Mouse (Mus musculus): Measurements from ENCODE around the gene Aloxe3. TPM values are rescaled to one million over a fixed set of nuclear protein-coding genes. Genes with fewer than 3 reads are reported as not detected.

Aloxe3 gene
- polyA plus RNA-seq, 1 experiment from 2014 or later = 0.45 TPM

- H3K4me1 ChIP-seq (ENCODE audit: control insufficient read depth, insufficient read depth, low read length) = peaks cover 33% of the 10 kb centered on the region
- H3K36me3 ChIP-seq (ENCODE audit: control insufficient read depth, insufficient read depth, low read length) = no peaks in the 10 kb centered on the region
- ATAC-seq = no peak
- H3K27ac ChIP-seq (ENCODE audit: low read length) = peak overlapping the region; percentile 94; the same call in 1 of the 2 replicates
- WGBS = under 1% methylated on average over 33 of the region's 33 CpGs
- no peaks in the 10 kb centered on the region for H3K9me3 ChIP-seq (ENCODE audit: control insufficient read depth, low read length)
- H3K9ac ChIP-seq (ENCODE audit: low read depth, low read length) = peak overlapping the region; percentile 82
- H3K4me2 ChIP-seq (ENCODE audit: low read depth, low read length) = peak overlapping the region; percentile 69
- peak overlapping the region; percentile 79 for H3K4me3 ChIP-seq (ENCODE audit: low read length)
- no peaks in the 10 kb centered on the region for H3K27me3 ChIP-seq (replicated peaks; ENCODE audit: control insufficient read depth, insufficient read depth, low read length)
These were observed 4.5 kb upstream of the Aloxe3 start for GRCm38 (mm10) chr11:69121001-69121740.

- Histone ChIP-seq H3K9ac (ENCODE audit: low read depth, low read length) (peak overlapping the region; percentile 82), H3K9me3 (ENCODE audit: control insufficient read depth, low read length) (no peaks in the 10 kb centered on the region), H3K27me3 (replicated peaks; ENCODE audit: control insufficient read depth, insufficient read depth, low read length) (no peaks in the 10 kb centered on the region), H3K4me2 (ENCODE audit: low read depth, low read length) (peak overlapping the region; percentile 69), H3K4me3 (ENCODE audit: low read length) (peak overlapping the region; percentile 79), H3K27ac (ENCODE audit: low read length) (peak overlapping the region; percentile 94), H3K4me1 (ENCODE audit: control insufficient read depth, insufficient read depth, low read length) (peaks cover 36% of the 10 kb centered on the region), H3K36me3 (ENCODE audit: control insufficient read depth, insufficient read depth, low read length) (no peaks in the 10 kb centered on the region)
- no peak for ATAC-seq
- under 1% methylated on average over 32 of the region's 32 CpGs for WGBS
These were observed 3.9 kb upstream of the Aloxe3 start for GRCm38 (mm10) chr11:69121741-69122335.

DNA sequence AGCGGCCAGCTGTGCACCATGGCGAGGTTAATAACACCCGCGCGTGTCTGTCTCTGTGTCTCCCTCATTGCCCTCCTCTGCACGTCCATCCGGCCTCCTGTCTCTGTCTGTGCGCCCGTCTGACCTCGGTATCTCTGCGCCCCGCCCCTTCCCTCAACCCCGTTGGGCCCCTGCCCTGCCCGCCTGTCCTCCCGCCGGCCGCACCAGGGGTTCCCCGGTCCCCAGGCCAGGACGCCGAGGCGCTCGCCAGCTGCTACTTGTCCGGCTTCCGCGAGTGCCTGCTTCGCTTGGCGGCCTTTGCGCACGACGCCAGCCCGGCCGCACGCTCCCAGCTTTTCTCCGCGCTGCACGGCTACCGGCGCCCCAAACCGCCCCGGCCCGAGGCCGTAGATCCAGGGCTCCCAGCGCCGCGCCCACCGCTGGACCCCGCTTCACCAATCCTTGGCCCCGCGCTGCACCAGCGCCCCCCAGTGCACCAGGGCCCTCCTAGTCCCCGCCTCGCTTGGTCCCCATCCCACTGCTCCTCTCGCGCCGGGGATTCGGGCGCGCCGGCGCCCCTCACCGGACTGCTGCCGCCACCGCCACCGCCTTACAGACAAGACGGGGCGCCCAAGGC lies 3.3 kb upstream of the Aloxe3 start, which contains the start of gene 9130213A22Rik:
9130213A22Rik (minus strand) TSS at position 254 of the 616 bp plus-strand sequence.
- Histone ChIP-seq H3K9ac (ENCODE audit: low read depth, low read length) (peak within 1 kb of the TSS; percentile 82), H3K27me3 (replicated peaks; ENCODE audit: control insufficient read depth, insufficient read depth, low read length) (no peaks in the 10 kb centered on the region), H3K36me3 (ENCODE audit: control insufficient read depth, insufficient read depth, low read length) (no peaks in the 10 kb centered on the region), H3K9me3 (ENCODE audit: control insufficient read depth, low read length) (no peaks in the 10 kb centered on the region), H3K4me2 (ENCODE audit: low read depth, low read length) (peak within 1 kb of the TSS; percentile 69), H3K4me1 (ENCODE audit: control insufficient read depth, insufficient read depth, low read length) (peaks cover 31% of the 10 kb centered on the region), H3K27ac (ENCODE audit: low read length) (peak within 1 kb of the TSS; percentile 94), H3K4me3 (ENCODE audit: low read length) (peak within 1 kb of the TSS; percentile 79)
- WGBS = under 1% methylated on average over 62 of the region's 66 CpGs
- peak; percentile 51 for ATAC-seq

DNA sequence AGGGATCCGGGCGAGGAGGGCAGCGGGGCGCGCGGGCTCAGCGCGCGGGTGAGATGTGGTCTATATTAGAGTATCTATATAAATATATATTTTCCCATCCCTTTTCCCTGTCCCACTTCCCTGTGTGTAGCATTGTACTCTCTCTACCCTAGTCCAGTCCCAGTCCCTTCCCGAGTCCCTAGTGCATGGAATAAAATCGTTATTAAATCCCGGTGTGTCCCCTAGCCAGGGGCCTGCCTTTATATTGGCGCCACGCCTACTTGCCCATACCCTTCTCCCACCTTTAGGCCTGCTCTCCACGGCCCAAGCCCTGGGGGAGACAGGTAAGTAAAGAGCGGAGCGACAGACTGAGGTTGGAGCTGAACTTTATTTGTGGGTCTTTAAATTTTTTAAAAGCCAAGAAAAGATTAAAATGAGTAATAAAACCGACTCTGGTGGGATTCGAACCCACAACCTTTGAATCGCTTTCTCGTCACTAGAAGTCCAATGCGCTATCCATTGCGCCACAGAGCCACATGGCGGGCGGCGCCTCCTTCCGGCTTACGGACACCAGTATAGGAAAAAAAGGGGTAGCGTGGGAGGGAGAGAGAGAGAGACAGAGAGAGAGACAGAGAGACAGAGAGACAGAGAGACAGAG lies 2.5 kb upstream of the Aloxe3 start:
- H3K9ac ChIP-seq (ENCODE audit: low read depth, low read length) = peak overlapping the region; percentile 82
- no peaks in the 10 kb centered on the region for H3K36me3 ChIP-seq (ENCODE audit: control insufficient read depth, insufficient read depth, low read length)
- 3% methylated on average over 29 of the region's 29 CpGs for WGBS
- no peaks in the 10 kb centered on the region for H3K27me3 ChIP-seq (replicated peaks; ENCODE audit: control insufficient read depth, insufficient read depth, low read length)
- no peaks in the 10 kb centered on the region for H3K9me3 ChIP-seq (ENCODE audit: control insufficient read depth, low read length)
- ATAC-seq = peak; percentile 2; the same call in 1 of the 2 replicates
- H3K4me2 ChIP-seq (ENCODE audit: low read depth, low read length) = peak overlapping the region; percentile 69
- peak overlapping the region; percentile 94 for H3K27ac ChIP-seq (ENCODE audit: low read length)
- peak overlapping the region; percentile 79 for H3K4me3 ChIP-seq (ENCODE audit: low read length)
- H3K4me1 ChIP-seq (ENCODE audit: control insufficient read depth, insufficient read depth, low read length) = peaks cover 30% of the 10 kb centered on the region

DNA sequence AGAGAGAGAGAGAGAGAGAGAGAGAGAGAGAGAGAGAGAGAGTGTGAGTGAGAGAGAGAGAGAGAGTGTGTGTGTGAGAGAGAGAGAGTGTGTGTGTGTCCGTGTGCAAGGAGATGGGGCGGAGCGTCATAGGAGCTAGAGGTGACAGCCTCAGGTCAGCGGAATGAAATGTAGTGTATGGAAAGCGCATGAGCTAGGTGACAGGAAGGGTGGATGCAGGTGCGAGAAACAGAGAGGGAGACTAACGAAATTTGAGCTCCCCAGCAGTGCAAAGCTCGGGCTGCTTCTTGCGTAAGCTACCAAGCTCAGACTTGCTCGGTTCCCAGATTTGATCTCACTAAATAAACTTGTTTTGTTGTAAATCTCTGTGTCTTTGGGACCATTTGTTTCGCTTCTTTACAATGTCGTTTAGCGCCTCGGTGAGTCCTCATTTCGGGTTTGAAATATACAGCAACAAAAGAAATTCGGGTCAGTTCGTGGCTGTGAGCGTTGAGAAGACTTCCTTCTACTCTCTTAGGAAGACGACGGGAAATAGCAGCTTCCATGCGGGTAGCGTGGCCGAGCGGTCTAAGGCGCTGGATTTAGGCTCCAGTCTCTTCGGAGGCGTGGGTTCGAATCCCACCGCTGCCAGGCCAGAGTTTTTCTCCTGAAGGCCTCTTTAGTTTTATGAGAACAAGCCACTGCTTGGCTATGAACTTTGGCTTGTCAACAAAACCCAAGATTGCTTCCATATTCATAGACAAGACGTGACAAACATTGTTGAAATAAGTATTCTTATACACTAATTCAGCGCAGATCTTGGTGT lies 1.8 kb upstream of the Aloxe3 start:
- Histone ChIP-seq H3K27ac (ENCODE audit: low read length) (peak overlapping the region; percentile 89), H3K4me2 (ENCODE audit: low read depth, low read length) (peak overlapping the region; percentile 69), H3K9me3 (ENCODE audit: control insufficient read depth, low read length) (no peaks in the 10 kb centered on the region), H3K36me3 (ENCODE audit: control insufficient read depth, insufficient read depth, low read length) (no peaks in the 10 kb centered on the region), H3K9ac (ENCODE audit: low read depth, low read length) (peak overlapping the region; percentile 82), H3K4me1 (ENCODE audit: control insufficient read depth, insufficient read depth, low read length) (peaks cover 29% of the 10 kb centered on the region), H3K4me3 (ENCODE audit: low read length) (peak overlapping the region; percentile 79), H3K27me3 (replicated peaks; ENCODE audit: control insufficient read depth, insufficient read depth, low read length) (no peaks in the 10 kb centered on the region)
- WGBS = under 1% methylated on average over 31 of the region's 31 CpGs
- peak; percentile 71 for ATAC-seq

DNA sequence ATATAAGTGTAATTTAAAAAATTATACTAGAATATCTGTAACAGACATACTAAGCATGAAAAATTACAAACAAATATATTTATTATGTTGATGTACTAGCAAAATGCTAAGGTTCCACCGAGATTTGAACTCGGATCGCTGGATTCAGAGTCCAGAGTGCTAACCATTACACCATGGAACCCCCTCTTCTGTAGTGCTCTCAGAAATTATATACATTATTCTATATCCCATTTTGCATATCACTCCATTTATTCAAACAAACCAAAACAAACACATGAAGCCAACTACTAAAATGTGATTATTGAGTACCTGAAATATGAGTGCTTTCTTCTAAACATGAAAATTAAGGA lies 1.2 kb upstream of the Aloxe3 start:
- Histone ChIP-seq H3K27ac (ENCODE audit: low read length) (no peak overlapping the region), H3K4me1 (ENCODE audit: control insufficient read depth, insufficient read depth, low read length) (peaks cover 23% of the 10 kb centered on the region), H3K4me3 (ENCODE audit: low read length) (no peak overlapping the region; the same call in 1 of the 2 replicates), H3K9me3 (ENCODE audit: control insufficient read depth, low read length) (no peaks in the 10 kb centered on the region), H3K9ac (ENCODE audit: low read depth, low read length) (no peak overlapping the region), H3K27me3 (replicated peaks; ENCODE audit: control insufficient read depth, insufficient read depth, low read length) (no peaks in the 10 kb centered on the region), H3K4me2 (ENCODE audit: low read depth, low read length) (no peak overlapping the region), H3K36me3 (ENCODE audit: control insufficient read depth, insufficient read depth, low read length) (no peaks in the 10 kb centered on the region)
- peak; percentile 47 for ATAC-seq
- WGBS = 0% methylated on average over 3 of the region's 3 CpGs

GRCm38 (mm10) chr11:69125041-69125851 lies 450 bp upstream of the Aloxe3 start:
- peak overlapping the region; percentile 68 for H3K9ac ChIP-seq (ENCODE audit: low read depth, low read length)
- H3K9me3 ChIP-seq (ENCODE audit: control insufficient read depth, low read length) = no peaks in the 10 kb centered on the region
- peak overlapping the region; percentile 76 for H3K4me2 ChIP-seq (ENCODE audit: low read depth, low read length)
- H3K4me3 ChIP-seq (ENCODE audit: low read length) = peak overlapping the region; percentile 58
- peak overlapping the region; percentile 62 for H3K27ac ChIP-seq (ENCODE audit: low read length)
- H3K36me3 ChIP-seq (ENCODE audit: control insufficient read depth, insufficient read depth, low read length) = no peaks in the 10 kb centered on the region
- H3K27me3 ChIP-seq (replicated peaks; ENCODE audit: control insufficient read depth, insufficient read depth, low read length) = no peaks in the 10 kb centered on the region
- ATAC-seq = peak; percentile 49
- H3K4me1 ChIP-seq (ENCODE audit: control insufficient read depth, insufficient read depth, low read length) = peaks cover 17% of the 10 kb centered on the region
- WGBS = under 1% methylated on average over 24 of the region's 24 CpGs
